Mouse (Mus musculus): Measurements from ENCODE around the gene Siah1a.

- TF ChIP-seq ZNF384 (IDR thresholded peaks at IDR 0.05; ENCODE audit: low read depth, low read length) (no peak), EP300 (IDR thresholded peaks at IDR 0.05; ENCODE audit: low read length) (no peak), POLR2A (IDR thresholded peaks at IDR 0.05; ENCODE audit: low read depth, low read length) (no peak), MAX (IDR thresholded peaks at IDR 0.05; ENCODE audit: low read length) (no peak), MXI1 (IDR thresholded peaks at IDR 0.05; ENCODE audit: low read depth, low read length) (no peak), CTCF (conservative IDR thresholded peaks at IDR 0.05 in 1 of 2, IDR thresholded peaks at IDR 0.05 in 1 of 2; ENCODE audit: low read depth in 2 of 2, low read length in 2 of 2) (no peak), MAFK (IDR thresholded peaks at IDR 0.05; ENCODE audit: insufficient replicate concordance, low read length) (no peak), JUN (IDR thresholded peaks at IDR 0.05; ENCODE audit: insufficient read depth, low read depth, low read length) (no peak), ZMIZ1 (IDR thresholded peaks at IDR 0.05; ENCODE audit: low read depth, low read length) (no peak), NELFE (IDR thresholded peaks at IDR 0.05; ENCODE audit: low read depth, low read length) (no peak), RCOR1 (conservative IDR thresholded peaks at IDR 0.05; ENCODE audit: low read depth, low read length) (no peak), E2F4 (IDR thresholded peaks at IDR 0.05; ENCODE audit: insufficient replicate concordance, low read depth, low read length) (no peak)
These were observed 43.3 kb downstream of the Siah1a start for GRCm38 (mm10) chr8:86702453-86702852.

All from CH12.LX (cell line).